Mouse (Mus musculus): ENCODE results near the gene Csad. TPM values are rescaled to one million over a fixed set of nuclear protein-coding genes. Genes with fewer than 3 reads are reported as not detected.

The Csad gene
- polyA plus RNA-seq, 1 experiment from 2014 or later, result 32.1 TPM

DNA sequence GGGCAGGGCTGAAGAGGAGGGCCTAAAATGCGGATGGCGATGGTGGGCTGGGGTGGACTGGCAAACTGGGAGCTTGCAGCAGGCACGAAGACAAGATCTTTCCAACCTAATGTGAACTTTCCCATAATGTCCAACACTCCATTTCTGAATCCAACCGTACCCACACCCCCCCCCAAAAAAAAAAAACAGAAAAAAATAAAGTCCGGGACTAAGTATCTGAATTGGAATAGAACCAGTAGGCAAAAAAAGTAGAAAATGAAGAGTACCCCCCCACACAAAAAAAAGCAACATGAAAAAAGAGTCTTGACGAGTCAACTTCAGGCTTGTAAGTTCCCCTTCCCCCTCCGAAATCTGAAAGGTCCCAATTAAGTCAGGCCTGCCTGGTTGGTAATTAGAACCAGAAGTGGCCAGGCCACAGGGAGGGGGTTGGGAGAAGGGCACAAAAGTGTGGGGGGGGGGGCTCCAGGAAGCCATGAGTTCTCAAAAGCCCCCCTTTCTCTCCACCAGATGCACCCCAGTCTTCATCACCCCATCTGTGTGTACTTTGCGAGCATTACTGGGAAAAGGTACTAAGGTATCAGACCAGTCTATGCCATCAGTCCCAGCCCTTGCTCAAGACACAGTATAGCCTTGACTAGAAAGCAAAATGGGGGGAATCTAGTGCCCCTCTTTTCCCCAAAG lies 43.7 kb upstream of the Csad start:
- peak overlapping the region; percentile 99 for H3K27ac ChIP-seq (replicated peaks)
- no peaks in the 10 kb centered on the region for H3K9me3 ChIP-seq (ENCODE audit: control insufficient read depth, low read length)
- DNase-seq (ENCODE audit: low spot score) (no peak), ATAC-seq (ENCODE audit: low FRiP score, low TSS enrichment) (no peak)
- no peak for TF ChIP-seq CTCF (IDR thresholded peaks at IDR 0.05; ENCODE audit: low read depth)
- TF ChIP-seq EP300 (optimal IDR thresholded peaks at IDR 0.05), result no peak
- peak overlapping the region; percentile 72 for H3K9ac ChIP-seq (ENCODE audit: low read length)
- H3K27me3 ChIP-seq (ENCODE audit: control insufficient read depth, insufficient read depth, low read length), result no peaks in the 10 kb centered on the region
- whole genome bisulfite sequencing, result 14% methylated on average over 8 of the region's 8 CpGs
- peaks cover 16% of the 10 kb centered on the region for H3K4me1 ChIP-seq (replicated peaks; ENCODE audit: control insufficient read depth, insufficient read depth)
- H3K36me3 ChIP-seq (ENCODE audit: control insufficient read depth, insufficient read depth, low read length), result peaks cover 7% of the 10 kb centered on the region; the same call in 1 of the 2 replicates
- H3K4me3 ChIP-seq (ENCODE audit: low read depth, low read length), result peak overlapping the region; percentile 66
- peak overlapping the region; percentile 93 for H3K4me2 ChIP-seq (replicated peaks; ENCODE audit: low read depth)

DNA sequence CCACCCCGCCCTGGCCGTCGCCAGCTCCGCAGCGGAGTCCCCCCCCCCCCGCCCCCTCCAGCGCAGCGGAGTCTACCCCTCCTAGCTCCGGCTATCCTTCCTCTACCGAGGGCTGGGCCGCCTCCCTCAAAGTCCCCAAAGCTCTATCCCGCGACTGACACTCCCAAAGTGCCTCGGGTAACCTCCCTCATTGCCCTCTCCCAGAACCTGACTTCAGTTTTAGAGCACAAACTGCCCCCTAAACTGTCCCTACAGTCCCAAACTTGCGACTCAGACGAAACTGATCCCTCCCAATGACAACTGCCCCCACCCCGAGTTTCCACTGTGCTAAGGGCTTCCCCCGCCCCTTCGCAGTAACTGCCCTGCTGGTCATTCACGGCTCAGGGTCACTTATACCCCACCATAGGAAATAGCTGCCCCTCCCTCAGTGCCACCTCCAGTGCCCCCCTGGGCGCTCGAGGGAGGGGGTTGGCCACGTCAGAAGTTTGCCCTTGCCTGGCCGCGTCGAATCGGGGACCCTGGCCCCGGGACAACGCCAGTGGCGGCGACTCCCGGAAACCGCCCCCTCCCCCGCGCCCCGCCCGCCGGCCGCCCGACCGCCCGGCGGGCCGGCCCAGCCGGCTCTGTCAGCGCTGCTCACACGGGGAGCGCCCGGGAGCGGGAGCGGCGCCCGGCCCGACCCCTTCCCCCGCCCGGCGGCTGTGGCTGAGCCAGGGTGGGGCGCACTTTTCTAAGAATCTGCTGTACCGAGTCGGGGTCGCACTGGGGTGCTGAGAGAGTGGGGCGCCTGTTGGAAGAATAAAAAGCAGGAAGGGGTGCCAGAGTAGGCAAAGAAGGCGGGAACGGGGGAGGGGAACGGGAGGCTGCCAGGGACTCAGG lies 43.0 kb upstream of the Csad start:
- Histone ChIP-seq H3K4me2 (replicated peaks; ENCODE audit: low read depth) (peak overlapping the region; percentile 93), H3K4me3 (ENCODE audit: low read depth, low read length) (peak overlapping the region; percentile 66), H3K27me3 (ENCODE audit: control insufficient read depth, insufficient read depth, low read length) (no peaks in the 10 kb centered on the region), H3K27ac (replicated peaks) (peak overlapping the region; percentile 99), H3K9ac (ENCODE audit: low read length) (peak overlapping the region; percentile 72), H3K36me3 (ENCODE audit: control insufficient read depth, insufficient read depth, low read length) (peaks cover 7% of the 10 kb centered on the region; the same call in 1 of the 2 replicates), H3K4me1 (replicated peaks; ENCODE audit: control insufficient read depth, insufficient read depth) (peaks cover 21% of the 10 kb centered on the region), H3K9me3 (ENCODE audit: control insufficient read depth, low read length) (no peaks in the 10 kb centered on the region)
- peak; percentile 87 for DNase-seq (ENCODE audit: low spot score)
- under 1% methylated on average over 44 of the region's 65 CpGs for WGBS
- ATAC-seq (ENCODE audit: low FRiP score, low TSS enrichment), result peak; percentile 65
- peak; percentile 34 for TF ChIP-seq CTCF (IDR thresholded peaks at IDR 0.05; ENCODE audit: low read depth)
- no peak for TF ChIP-seq EP300 (optimal IDR thresholded peaks at IDR 0.05)

DNA sequence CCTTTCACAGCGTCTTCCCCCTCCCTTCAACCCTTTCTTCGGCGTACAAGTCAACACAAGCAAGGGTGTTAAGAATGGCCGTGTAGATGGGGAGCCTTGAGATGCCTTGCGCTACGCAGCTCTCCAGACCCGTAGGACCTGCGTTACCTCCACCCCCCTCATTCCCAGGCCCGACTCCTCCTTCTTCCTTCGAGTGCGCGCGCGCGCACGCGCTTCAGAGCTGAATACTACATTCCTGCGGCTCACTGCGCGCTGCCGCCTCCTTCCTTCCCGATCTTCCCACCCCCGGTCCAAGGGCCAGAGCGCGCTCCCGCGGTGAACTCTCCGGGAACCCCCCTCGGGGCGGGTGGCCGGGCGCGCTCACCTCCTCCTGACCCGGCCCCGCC lies 42.3 kb upstream of the Csad start:
- TF ChIP-seq EP300 (optimal IDR thresholded peaks at IDR 0.05), result no peak
- 0 out of 2 replicates have a peak, but pooled peaks have one; percentile 0 for TF ChIP-seq CTCF (IDR thresholded peaks at IDR 0.05; ENCODE audit: low read depth)
- WGBS, result under 1% methylated on average over 35 of the region's 35 CpGs
- H3K27me3 ChIP-seq (ENCODE audit: control insufficient read depth, insufficient read depth, low read length), result no peaks in the 10 kb centered on the region
- peak; percentile 97 for DNase-seq (ENCODE audit: low spot score)
- H3K9ac ChIP-seq (ENCODE audit: low read length), result peak overlapping the region; percentile 72
- H3K4me2 ChIP-seq (replicated peaks; ENCODE audit: low read depth), result peak overlapping the region; percentile 93
- peak overlapping the region; percentile 66 for H3K4me3 ChIP-seq (ENCODE audit: low read depth, low read length)
- no peaks in the 10 kb centered on the region for H3K9me3 ChIP-seq (ENCODE audit: control insufficient read depth, low read length)
- H3K4me1 ChIP-seq (replicated peaks; ENCODE audit: control insufficient read depth, insufficient read depth), result peaks cover 22% of the 10 kb centered on the region
- peak; percentile 83 for ATAC-seq (ENCODE audit: low FRiP score, low TSS enrichment)
- peak overlapping the region; percentile 99 for H3K27ac ChIP-seq (replicated peaks)
- peaks cover 4% of the 10 kb centered on the region; the same call in 1 of the 2 replicates for H3K36me3 ChIP-seq (ENCODE audit: control insufficient read depth, insufficient read depth, low read length)

DNA sequence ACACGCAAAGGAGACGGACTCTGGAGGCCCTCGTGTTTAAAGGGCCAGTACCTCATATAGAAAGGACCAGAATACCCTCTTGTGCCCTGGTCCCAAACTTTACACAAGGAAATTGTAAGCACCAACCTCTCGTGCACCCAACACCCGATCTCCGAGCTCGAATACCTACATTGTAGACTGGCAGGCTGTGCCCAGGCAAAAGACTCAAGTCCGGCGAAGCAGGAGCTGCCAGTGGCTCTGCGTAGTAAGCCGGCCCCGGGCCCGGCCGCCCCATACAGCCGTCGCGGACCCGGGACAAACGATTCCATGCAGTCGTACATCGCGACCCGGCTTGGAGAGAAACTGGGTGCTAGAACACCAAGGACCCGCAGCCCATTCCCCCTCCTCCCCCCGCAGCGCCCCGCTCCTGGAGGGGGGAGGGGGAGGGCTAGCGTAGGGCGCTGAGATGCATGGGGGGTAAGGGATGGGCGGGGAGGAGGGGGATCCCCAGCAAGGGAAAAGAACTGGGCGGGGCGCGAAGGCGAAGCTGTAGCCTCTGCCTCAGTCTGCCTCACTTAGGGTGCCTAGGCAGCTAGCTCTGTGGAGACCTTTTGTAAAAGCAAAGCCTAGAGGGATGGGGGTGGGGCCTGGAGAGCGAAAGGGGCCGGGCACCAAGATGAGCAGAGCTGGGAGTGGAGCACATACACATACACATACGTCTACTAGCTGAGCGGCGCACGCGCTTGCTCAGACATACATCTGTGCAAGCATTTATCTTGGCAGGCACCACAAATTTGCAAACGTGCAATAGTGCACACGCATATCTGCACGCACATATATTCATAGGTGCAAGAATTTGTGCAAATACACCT lies 41.6 kb upstream of the Csad start:
- H3K9me3 ChIP-seq (ENCODE audit: control insufficient read depth, low read length), result no peaks in the 10 kb centered on the region
- peaks cover 22% of the 10 kb centered on the region for H3K4me1 ChIP-seq (replicated peaks; ENCODE audit: control insufficient read depth, insufficient read depth)
- H3K27me3 ChIP-seq (ENCODE audit: control insufficient read depth, insufficient read depth, low read length), result no peaks in the 10 kb centered on the region
- H3K36me3 ChIP-seq (ENCODE audit: control insufficient read depth, insufficient read depth, low read length), result no peaks in the 10 kb centered on the region
- ATAC-seq (ENCODE audit: low FRiP score, low TSS enrichment) (peak; percentile 69), DNase-seq (ENCODE audit: low spot score) (peak; percentile 81)
- H3K4me3 ChIP-seq (ENCODE audit: low read depth, low read length), result peak overlapping the region; percentile 66
- peak overlapping the region; percentile 70 for H3K9ac ChIP-seq (ENCODE audit: low read length)
- H3K4me2 ChIP-seq (replicated peaks; ENCODE audit: low read depth), result peak overlapping the region; percentile 93
- H3K27ac ChIP-seq (replicated peaks), result peak overlapping the region; percentile 99
- WGBS, result under 1% methylated on average over 38 of the region's 44 CpGs
- TF ChIP-seq CTCF (IDR thresholded peaks at IDR 0.05; ENCODE audit: low read depth) (peak; percentile 1; the same call in 1 of the 2 replicates), EP300 (optimal IDR thresholded peaks at IDR 0.05) (peak; percentile 53)

DNA sequence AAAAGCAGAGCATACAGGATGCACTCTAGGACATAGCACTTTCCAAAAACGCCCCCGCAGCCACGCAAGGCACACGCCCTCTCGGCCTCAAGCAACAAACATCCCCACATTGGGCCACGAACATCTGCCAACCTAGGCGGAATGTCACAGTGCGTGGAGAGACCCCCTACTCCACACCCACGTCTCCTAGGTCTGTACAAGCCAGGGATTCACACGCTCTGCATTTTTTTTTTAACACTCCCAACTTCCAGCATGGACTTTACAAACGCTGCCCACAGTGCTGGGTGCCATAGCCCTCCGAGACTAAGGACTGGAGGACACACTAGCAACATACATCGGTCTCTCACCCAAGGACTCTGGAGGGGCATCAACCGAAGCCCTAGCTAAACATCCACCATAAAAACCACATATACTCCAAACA lies 40.9 kb upstream of the Csad start:
- 5% methylated on average over 14 of the region's 14 CpGs for WGBS
- Histone ChIP-seq H3K4me3 (ENCODE audit: low read depth, low read length) (peak overlapping the region; percentile 66), H3K4me2 (replicated peaks; ENCODE audit: low read depth) (peak overlapping the region; percentile 93), H3K36me3 (ENCODE audit: control insufficient read depth, insufficient read depth, low read length) (peaks cover 3% of the 10 kb centered on the region; the same call in 1 of the 2 replicates), H3K27ac (replicated peaks) (peak overlapping the region; percentile 99), H3K27me3 (ENCODE audit: control insufficient read depth, insufficient read depth, low read length) (no peaks in the 10 kb centered on the region), H3K9me3 (ENCODE audit: control insufficient read depth, low read length) (no peaks in the 10 kb centered on the region), H3K4me1 (replicated peaks; ENCODE audit: control insufficient read depth, insufficient read depth) (peaks cover 22% of the 10 kb centered on the region), H3K9ac (ENCODE audit: low read length) (peak overlapping the region; percentile 70)
- no peak for DNase-seq (ENCODE audit: low spot score)
- no peak for ATAC-seq (ENCODE audit: low FRiP score, low TSS enrichment)
- TF ChIP-seq EP300 (optimal IDR thresholded peaks at IDR 0.05) (no peak), CTCF (IDR thresholded peaks at IDR 0.05; ENCODE audit: low read depth) (no peak)

Measured in stomach, postnatal 0 days (tissue).